Mouse (Mus musculus): Measurements from ENCODE around the gene Camta1.

The Camta1 gene

DNA sequence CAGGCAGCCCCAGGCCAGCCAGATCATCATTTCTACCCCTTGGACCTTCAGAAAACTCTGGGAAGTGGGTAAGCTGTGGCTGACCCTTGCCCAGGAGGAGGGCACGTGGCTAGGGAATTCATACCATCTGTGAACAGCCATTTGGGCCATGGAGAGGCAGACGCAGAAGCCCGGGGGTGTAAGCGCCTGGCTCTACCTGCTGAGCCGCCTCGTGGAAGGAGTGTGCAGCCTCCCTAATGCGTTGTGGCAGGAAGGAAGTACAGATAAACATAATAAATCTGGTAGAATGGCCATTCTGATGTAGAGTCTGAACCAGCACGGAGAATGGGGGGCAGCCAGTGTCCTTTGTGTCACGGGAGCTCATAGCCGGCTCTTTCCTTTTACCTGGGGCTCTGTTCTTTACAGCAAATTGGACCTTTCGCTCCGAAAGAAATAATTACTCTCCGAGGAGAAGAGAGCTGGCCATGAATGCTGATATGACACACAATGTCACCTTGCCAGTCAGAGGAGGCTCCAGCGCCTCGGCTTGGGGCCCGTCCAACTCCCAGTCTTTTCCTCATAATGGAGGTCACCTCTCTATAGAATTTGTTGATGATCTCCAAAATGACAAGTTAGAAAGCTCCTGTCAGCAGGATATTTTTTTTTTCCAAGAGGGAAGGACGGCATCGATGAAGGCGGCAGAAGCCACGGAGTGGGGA lies 500.6 kb downstream of the Camta1 start:
- DNase-seq = peak; percentile 60 to 64

DNA sequence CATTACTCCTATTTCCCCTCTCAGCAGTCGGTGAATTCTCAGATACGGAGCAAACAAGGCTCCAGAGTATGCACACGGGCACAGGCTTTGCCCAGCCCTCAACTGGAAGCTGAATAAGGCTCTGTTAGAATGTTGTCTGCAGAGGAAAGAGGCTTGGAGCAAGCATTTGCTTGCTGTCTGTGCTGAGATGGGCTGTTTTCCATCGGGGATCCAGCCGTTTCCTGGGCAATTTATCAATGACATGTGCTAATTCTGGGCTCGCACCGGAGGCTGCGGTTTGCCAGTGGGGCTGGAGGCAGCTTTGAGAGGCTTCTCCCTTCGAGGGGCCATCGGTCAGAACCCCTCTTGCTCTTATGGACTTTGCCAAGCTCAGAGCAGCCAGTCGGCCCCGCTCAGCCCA lies 506.2 kb downstream of the Camta1 start:
- peak; percentile 40 to 45 for DNase-seq

DNA sequence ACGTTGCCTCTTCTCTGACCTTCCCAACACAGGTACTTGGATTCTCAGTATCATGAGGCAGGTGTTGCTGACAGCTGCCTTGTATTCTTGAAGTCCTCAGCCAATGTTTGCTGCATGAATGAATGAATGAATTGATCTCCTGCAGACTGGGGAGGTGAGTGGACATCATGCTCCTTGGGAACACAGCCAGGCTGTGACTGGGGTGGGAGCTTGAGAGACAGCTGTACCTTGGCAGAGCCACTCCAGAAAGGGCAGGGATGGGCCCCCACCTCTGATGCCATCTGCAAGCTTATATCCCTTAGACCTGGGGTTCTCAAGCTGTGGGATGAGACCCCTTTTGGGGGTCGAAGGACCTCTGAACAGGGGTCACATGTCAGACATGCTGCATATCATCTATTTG lies 508.9 kb downstream of the Camta1 start:
- DNase-seq = peak; percentile 55 to 60

DNA sequence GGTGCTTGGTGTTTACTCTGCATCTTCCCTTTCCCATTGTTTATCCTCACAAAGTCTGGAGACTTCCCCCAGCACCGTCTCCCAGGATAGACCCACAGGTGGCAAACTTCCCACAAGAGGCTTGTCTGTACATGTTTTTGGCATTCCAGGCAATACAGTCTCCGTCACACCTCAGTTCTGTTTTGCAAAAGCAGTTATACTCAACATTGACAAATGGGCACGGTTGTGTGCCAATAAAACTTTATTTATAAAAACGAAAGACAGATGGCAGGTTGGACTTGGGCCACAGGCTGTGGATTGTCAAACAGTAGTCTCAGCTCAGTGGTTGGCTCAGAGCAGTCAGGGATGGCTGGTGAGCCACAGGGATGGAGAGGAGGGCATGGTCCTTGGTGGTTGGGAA lies 509.4 kb downstream of the Camta1 start:
- DNase-seq = peak; percentile 52 to 61

DNA sequence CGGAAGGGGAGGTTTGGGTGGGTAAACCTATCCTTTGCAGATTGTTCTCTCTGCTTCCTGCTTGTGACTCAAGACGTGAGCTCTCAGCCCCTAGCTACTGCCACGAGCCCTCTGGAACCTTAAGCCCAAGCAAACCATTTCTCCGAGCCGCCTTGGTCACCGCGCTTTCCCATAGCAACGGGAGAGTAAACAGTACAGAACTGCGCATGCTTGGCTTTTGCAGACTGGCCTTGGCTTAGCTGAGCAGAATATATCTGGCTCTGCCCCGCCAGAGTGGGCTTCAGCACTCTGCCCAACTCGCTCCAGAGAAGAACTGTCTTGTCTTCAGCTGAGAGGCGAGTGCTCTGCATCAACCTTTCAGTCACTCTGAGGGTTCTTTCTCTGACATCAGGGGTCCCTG lies 509.9 kb downstream of the Camta1 start:
- DNase-seq = peak; percentile 70 to 75

GRCm38 (mm10) chr4:151347620-151348019 lies 514.1 kb downstream of the Camta1 start:
- DNase-seq = no peak

GRCm38 (mm10) chr4:151346673-151347072 lies 515.0 kb downstream of the Camta1 start:
- DNase-seq = no peak

- DNase-seq = no peak
Observed at GRCm38 (mm10) chr4:151344811-151345210, 516.9 kb downstream of the Camta1 start.

GRCm38 (mm10) chr4:151339421-151339820 lies 522.3 kb downstream of the Camta1 start:
- DNase-seq = no peak

DNA sequence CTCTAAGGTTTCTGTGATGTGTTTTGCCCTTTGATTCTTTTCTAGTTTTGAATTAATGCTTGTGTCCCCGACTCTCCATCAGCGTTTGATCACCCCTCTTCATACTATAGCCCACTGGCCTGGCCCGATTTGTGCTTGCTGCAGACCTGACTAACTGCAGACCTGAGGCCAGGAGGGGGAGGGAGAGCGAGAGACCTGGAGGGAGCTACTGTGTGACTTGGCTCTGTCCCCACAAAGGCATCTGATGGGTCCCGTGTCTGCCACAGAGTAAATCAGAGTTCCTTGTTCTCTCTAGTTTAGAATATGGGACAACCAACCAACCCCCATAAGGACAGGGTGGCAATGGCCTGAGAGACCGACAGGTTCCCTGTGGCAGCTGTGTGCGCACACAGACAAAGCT lies 522.7 kb downstream of the Camta1 start:
- peak in 1 of 2 experiments; percentile 59 for DNase-seq

DNA sequence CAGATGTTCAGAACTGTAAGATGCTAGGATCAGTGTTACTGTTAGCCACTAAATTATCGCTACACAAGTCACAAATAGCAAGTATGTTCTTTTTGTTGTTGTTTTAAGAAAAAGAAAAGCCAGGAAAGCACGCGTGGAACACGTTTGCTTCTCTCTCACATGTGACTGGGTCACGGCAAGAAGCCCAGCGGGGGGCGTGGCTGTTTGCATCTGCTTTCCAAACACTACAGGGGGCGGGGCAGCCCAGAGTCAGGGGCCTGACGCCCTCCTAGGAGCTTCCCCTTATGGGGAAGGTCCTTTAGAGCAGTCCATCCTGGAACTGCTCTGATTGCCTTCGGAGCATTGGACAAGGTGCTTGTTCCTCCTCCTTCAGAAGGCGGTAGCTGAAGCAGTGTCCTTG lies 524.1 kb downstream of the Camta1 start:
- peak in 1 of 2 experiments; percentile 50 for DNase-seq

DNA sequence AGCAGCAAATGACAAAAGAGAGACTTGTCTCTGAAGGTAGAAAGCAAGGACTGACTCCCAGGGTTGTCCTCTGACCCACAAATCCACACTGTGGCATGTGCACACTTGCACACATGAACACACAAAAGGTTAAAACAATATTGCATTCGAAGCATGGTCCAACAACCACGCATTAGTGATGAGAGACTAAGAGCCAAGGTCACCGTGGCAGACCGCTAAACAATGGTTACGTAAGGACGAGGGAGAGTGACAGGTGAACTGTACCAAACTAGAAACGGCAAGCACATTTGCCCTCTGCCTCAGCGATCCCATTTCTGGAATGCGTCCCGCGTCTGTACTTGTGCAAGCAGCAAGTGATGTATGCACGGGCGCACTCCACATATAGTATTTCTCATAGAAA lies 525.3 kb downstream of the Camta1 start:
- DNase-seq = no peak

- peak; percentile 76 to 81 for DNase-seq
Observed at GRCm38 (mm10) chr4:151334951-151335742, 526.5 kb downstream of the Camta1 start.

DNA sequence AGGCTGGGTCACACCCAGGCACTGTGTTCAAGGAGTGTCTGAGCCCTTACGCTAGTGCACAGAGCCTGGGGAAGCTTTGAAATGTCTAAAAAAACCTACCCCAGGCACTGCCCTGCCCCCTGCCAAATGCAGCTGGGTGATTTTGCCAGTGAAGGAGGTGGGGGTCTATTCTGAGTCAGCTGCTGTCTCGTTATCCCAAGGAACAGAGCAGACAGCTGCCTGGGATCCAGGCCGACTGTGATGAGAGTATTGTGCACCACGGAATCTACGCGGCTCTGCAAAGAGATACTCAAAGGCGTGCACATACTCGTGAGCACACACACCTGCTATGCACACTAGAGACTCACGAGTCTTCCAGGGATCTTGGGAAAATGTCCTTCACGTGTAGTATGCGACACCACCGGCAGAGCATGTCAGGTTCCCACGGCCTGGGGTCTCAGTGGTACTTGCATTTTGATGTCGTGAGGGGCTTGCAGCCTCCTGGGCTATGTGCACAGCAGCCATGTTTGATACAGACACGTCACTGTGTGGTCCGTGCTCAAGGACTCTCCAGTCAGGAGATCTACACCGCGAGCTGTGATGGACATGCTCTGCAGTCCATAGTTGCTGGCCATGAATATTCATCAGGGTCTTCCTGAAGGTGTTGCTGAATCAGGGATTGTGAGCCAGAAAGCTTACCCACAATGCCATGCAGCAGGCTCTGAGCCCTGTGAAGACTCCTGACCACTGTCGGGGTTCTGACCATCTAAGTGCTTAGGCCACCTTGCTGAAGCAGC lies 529.4 kb downstream of the Camta1 start:
- no peak for DNase-seq

GRCm38 (mm10) chr4:151330983-151331382 lies 530.7 kb downstream of the Camta1 start:
- no peak for DNase-seq

DNA sequence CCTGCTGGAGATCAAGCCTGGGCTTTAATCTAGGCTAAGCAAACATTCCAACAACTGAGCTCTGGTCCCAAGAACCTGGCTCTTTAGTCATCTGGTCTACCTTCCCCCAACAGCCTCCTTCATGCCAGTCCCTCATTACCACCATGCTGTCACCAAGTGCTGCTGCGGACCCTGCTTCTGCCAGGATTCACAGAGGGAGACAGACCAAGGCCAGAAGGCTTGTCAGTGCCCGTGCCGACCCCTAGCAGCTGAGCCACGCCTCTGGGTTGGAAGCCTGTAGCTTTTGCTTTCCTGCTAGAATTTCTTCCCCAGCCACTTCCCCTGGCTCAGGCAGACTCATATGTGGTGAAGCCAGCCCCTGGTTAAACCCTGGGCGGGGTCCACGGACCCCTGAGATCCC lies 533.6 kb downstream of the Camta1 start:
- peak; percentile 84 to 92 for DNase-seq

- peak; percentile 76 to 85 for DNase-seq
Observed at GRCm38 (mm10) chr4:151326971-151327686, 534.5 kb downstream of the Camta1 start.

DNA sequence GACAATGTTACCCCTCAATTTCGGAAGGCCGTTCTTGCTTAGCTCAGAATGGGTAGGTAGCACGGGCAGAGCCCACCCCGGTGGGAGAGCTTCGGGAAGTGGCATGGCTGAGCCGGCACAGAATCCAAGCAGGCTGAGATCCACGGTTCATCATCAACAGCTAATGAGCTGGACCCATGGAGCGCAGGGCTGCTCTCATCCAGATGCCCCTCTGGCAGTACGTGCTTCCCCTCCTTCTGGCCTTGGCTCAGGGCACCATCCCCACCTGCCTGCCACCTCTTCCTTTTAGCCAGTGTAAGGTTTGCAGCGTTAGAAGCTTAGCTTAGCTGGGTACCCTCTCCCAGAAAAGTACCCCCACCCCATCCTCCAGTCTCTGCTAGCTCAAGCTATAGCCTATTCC lies 545.2 kb downstream of the Camta1 start:
- peak; percentile 81 to 89 for DNase-seq

DNA sequence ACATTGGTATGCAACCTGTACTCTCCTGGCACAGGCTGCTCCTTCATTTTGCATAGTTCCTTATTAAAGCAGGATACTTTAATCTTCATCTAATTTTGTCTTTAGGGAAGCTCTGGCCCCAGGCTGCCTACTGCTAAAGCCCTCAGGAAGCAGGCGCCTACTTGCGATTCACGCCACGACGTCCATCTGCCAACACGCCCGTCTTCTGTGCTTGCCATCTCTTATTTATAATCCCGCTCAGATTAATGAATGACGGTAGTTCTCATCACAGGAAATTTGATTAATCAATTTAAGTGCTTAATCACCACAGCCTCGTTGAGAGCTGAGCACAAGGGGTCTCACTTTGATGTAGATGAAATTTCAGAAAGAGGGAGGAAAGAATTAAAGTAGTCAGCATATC lies 546.0 kb downstream of the Camta1 start:
- DNase-seq = no peak

DNA sequence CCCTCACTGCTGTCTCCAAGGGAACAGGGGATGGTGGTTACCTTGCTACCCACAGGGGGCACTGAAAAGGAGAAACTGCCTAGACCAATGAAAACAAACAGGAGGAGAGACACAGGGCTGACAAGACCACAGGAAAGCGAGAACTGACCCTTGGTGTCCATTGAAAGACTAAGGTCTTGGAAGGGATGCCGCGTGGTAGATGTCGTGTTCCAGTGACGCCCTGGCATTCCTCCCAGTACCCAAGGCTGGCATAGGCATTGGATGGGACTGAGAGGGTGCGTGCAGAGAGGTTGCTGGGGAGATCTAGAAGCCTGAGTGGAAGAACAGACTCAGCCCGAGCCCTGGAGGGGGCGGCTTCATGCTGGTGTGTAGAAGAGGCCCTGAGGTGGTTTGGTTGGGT lies 550.9 kb downstream of the Camta1 start:
- DNase-seq = peak in 1 of 2 experiments; percentile 40

- peak in 1 of 2 experiments; percentile 42 for DNase-seq
Observed at GRCm38 (mm10) chr4:151310056-151310685, 551.5 kb downstream of the Camta1 start.

DNA sequence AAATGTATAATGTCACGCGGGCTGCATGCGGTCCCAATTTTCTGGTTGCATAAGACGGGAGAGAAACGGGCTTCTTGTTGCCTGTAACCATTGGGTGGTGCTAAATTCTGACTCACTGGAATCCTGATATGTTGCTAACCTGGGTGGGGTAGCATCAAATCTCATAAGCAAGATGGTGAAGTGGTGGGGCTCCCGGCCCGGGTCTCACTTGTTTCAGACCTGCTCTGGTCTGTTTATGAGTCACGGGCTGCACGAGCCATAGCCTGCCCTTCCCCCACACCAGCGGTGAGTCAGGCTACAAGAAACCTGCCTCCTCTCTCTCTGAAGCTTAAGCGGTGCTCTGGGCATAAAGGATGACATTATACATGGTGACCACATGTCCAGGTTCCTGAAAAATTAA lies 554.8 kb downstream of the Camta1 start:
- DNase-seq = no peak
